Mouse (Mus musculus) embryo, embryonic 11 days (tissue): ENCODE measurements at regions not wholly inside any gene's neighbourhood (a gene's known extent, or its start where the extent isn't known, plus 50 kb on each side); places are given as distances from the start of the nearest gene placed in this dataset.

ENCODE experiments used
- DNase-seq: peaks from one replicate; pipeline ENCODE4 v3.0.0-alpha.2; 2015

DNA sequence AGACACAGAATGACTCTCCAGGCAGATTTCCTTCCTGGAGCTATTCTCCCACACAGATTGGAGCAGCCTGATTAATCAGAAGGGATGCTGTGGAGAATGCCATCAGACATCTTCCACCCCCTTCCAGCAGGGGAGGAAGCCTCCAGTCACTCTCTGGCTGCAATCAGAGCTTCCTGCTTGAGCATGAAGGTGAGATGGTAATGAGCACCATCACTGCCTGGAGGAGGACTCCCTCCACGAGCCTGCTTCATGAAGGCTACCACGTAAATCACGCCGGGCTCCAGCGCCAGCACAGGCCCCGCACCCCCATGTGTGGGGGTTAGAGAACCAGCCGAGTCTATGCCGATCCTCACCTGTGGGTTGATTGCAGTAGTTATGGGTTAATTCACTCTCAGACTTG is 321.7 kb upstream of the Zmiz1 start:
- no peak for DNase-seq

DNA sequence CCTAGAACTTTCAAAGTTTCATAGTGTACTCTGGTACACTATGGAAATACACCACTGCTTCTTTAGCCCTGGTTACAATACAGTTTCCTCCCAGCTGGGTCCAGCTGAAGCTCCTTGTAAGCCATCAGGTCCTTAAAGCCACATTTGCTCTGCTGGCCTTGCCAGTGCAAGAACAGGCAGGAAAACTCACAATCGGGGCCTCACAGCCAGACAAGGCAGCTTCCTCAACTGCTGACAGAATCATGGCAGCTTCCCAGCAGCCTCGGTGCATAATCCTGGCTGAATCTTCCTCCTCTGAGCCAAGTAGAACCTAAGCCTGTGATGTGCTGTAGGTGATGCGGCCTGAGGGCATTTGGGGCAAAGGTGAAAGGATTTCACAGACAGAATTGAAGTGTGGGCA is 320.5 kb upstream of the Zmiz1 start:
- no peak for DNase-seq

DNA sequence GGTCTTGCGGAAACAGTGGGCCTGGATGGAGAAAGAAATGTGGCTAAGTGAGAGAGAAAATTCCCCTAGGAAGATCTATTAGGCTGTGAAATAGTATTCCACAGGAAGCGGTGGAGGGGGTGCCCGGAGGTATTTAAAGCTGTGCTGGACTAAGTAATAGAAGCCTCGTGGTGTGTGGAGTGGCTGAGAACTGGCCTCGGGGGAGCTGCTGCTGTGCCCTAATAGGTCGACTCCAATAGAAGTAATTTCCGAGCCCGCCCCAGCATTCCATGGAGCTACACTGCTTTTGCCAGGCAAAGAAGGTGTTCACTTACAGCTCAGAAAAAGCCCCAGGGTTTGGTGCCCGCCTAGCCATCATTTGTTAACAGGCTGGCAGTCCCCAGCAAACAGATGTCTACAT is 317.1 kb upstream of the Zmiz1 start:
- DNase-seq: peak; percentile 77

DNA sequence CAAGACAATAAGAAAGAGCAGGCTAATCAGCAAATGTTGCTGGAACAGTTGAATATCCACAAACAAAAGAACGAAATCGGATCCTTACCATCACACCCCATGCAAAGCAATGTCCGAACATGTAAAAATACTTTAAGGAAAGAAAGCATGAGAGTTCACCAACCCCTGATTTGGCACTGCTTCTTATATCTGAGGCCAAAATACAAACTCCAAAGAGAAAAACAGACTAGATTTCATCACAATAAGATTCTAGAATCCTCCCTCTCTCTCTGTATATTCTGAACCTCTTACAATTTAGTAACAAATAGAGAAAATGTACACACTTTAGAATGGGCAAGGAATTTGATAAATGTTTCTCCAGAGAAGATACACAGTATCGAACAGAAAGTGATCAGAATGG is 315.9 kb upstream of the Zmiz1 start:
- DNase-seq: no peak

DNA sequence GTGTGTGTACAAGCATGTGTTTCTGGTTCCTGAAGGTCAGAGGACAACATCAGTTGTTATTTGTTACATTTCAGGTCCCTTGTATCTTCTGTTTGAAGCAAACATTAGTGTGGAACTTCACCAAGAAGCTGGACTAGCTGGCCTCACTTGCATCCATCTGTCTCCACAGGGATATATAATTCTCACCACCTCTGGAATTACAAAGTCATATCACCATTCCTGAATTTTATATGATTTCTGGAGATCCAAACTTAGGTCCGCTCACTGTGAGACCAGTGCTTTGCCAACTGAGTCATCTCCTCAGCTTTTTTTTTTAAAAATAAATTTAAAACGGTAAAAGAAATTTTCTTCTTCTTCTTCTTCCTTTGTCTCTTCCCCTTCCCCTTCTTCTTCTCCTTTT is 311.3 kb upstream of the Zmiz1 start:
- DNase-seq: no peak

DNA sequence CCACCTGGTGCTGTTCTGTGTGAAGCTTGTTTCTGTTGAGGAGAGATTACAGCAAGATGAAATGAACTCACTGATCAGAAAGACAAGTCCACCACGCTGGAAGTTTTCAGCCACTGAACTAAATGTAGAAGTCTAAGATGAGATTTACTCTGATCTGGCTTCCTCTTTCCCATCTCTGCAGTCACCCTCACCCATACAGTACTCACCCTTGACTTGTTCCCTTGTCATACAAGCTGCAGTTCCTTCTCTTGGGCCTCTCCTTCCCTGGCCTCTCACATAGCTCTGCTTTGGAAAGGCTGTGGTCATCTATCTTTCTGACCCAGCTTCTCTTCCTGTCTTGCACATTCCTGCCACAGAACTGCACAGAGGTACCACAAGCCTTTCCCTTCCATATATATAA is 308.0 kb upstream of the Zmiz1 start:
- DNase-seq: no peak

DNA sequence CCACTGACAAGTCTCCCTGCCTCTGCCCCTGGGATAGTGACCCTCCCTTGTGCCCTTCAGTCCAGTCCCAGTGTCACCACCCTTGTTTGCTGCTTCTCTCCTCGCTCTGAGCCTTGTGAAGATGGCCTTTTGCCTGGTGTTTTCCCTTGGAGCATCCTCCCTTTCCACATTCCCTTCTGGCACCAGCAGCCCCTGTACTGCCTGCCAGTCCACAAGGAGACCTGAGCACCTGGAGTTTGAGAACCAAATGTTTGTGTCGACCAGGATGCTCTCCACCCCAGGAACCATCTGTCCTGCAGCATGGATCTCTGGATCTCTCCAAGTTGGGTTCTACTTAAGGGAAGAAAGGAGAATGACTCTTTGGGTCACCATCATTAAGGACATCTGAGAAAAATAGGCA is 307.5 kb upstream of the Zmiz1 start:
- no peak for DNase-seq

DNA sequence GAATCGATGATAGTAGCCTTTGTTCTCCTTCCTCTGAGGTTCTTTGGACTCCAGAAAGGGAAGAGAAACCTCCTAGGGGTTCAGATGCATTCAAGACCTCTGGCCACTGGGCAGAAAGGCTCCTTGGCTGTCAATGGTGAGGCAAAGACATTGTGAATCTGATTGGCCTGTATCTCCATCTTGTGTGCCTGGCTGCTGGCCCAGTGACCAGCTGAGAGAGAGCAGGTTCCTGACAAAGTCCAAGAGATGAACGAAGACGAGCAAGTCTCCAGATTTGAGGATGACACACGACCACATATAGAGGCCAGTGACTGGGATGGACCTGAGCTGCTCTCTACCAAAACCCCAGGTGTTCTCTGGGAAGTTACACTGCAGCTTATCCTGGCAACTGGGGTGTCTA is 305.4 kb upstream of the Zmiz1 start:
- DNase-seq: no peak

DNA sequence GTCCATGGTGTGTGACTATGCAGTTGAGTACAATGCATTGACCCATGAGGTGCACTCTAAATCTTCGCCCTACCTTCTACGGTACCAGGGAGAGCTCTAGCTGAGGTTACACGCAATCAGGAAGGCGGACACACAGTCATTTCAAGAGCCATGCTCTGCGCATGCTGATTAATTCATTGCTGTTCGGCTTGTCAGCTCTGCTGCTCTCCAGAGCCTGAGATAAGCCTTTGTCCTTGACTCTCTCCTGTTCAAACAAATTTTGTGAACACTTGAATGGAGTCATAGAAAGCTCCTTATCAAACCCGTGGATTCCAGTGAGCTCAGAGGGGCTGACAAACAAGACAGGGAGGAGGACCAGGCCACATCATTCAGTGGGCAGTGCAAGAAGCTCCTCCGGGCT is 304.8 kb upstream of the Zmiz1 start:
- no peak for DNase-seq

DNA sequence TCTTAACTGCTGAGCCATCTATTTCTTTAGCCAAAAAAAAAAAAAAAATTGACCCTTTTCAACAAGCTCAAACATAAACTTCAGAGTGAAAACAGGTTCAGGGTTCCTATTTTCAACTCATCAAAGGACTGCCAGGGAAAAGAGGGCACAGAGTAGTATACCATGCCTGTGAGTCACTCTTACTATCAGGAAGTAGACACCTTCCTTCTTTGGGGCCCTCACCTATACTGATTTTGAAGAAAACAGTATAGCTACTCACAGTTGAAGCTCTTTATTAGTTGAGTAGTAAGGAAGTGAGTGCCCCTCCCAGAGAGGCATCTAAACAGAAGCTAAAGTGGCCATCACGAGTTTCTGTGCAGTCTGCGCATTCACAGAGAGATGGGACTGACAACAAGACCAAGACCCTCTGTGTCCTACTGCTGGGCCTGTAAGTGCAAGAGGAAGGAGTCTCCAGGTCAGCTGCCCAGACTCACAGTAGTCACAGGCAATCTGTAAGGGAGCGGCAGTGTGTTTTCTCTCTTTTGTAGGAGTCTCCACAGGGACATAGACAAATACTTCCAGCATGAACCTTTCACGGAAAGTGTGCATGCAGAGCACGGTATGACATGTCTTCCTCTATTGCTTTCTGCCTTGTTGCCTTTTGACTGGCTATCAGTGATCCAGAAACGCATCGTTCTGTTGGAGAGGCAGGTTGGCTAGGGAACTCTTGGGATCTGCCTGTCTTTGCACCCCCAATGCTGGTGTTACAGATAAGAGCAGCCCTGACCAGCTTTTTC is 303.8 kb upstream of the Zmiz1 start:
- no peak for DNase-seq

DNA sequence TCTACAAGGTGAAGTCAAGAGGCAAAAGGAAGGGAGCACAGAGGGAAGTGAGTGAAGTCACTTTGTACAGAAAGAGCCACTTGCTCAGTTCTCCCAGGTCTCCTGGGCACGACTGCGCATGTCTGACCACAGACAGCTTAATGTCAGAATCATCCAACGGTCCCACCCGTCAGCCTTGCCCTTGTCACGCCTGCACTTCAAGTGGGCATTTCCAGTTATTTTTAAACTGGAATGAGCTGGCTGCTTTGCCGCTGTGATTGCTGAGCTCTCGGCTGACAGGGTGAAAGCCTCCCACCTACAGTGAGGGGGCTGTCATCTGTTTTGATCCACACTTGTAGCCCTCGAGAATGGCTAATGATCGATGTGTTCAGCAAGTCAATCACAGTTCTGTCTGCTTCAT is 302.8 kb upstream of the Zmiz1 start:
- DNase-seq: no peak

DNA sequence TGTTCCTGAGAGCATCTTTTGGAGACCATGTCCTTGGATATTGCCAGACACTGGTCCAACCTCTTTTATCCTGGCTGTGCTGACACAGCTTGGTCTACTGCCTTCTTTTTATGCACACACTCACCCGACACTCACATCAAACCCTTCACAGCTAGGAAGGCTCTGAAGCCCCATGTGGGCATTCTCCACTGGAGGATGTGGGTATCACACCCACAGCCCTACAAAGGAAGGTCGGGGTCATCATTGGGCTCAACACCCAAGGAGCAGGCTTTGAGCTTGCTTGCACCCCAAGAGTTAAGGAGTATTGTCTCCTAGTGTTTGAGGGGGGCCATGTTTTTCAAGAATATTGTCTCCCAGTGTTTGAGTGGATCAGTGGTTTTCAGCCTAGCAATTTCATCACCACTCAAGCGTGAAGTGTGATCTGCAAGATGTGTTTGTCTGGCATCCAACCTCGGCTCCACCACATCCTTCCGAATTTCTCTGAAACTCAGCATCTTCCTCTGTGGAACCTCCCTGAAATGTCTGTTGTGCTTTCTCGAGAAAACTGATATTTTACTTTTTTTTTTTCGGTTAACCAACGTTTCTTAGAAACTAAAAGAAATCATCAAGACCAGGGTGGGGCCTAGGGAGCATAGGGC is 297.2 kb upstream of the Zmiz1 start:
- no peak for DNase-seq

DNA sequence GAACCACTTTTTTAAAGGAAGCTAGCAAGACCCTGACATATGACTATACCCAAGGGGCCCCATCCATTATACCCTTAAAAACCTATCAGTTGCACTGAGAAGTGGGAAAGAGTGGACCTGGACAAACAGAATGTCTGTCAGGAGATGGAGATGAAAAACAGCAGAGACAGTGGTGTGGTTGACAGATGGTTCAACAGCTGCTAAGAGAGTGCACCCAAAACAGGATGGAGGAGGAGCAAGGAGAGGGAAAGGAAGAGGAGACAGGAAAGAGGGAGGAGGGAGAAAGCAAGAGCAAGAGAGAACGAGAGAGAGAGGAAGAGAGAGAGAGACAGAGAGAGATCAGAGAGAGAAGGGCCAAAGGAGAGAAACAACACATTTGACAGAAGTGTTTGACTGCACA is 292.8 kb upstream of the Zmiz1 start:
- no peak for DNase-seq

DNA sequence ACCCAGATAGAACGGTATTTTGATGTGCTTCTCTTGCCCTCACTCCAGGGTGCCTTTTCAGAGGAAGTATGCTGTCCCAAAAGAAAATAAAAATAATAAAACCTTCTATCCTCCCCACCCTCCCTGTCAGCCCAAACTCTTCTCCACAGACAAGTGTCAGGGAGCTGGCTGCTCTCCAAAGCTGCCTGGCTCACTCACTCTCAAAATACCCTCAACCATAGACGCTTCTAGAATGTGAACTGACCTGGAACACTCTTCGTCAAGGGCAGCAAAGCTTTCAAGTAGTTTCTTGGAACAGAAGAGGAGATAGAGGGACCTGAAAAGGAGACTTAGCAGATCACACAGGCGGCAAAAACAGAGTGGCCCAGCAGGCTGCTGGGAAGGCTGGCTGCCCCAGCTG is 291.4 kb upstream of the Zmiz1 start:
- no peak for DNase-seq

DNA sequence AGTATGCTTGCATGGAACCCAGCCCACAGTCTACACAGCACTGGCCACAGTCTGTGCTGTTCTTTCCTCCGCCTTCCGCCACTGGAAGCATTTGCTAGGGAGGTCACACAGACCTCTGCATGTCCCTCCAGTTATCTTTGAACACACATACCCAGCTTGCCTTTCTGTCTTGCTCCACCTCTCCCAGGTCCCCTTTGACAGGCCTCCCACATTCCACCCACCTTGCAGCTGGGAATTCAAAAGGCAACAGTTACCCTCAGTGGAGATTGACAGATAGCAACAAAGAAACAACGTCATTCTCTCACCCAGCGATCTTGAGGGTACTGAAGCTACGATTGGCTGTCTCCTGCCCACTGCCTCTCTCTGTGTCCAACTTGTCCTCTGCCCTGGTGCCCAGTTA is 290.7 kb upstream of the Zmiz1 start:
- no peak for DNase-seq

DNA sequence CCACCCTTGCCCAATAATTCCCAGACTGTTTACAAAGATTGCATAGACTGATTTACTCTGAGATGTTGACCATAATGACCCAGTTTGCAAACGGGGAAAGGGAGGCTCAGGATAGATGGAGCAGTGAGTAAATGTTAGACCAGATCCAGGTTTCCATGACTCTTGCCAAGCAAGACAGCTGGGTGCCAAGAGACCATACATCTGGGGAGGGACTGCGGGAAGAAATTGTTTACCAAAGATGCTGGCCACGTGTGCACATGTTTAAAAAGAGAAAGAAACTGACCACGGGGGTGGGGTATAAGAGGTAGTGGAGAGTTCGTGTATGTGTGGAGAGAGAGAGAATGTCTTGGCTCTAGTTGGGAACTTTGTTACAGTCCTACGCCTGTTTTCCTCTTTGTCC is 285.7 kb upstream of the Zmiz1 start:
- DNase-seq: no peak

DNA sequence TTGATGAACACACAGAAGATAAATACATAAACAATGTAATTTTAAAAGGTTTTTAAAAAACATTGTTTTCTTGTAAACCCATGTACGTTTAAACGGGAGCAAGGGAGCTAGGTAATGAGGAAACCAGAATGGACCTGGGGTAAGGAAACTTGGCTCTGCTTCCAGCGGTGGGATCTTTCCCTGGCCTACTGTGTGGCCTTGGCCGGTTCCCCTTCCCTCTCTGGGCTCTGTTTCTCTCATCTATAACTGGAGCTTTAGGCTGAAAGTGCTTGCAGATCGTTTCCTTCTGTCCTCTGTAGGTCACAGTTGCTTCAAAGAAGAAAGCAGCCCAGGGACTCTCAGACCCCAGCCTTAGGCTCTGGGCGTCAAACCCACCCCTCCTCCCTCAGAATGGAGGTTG is 285.1 kb upstream of the Zmiz1 start:
- no peak for DNase-seq

DNA sequence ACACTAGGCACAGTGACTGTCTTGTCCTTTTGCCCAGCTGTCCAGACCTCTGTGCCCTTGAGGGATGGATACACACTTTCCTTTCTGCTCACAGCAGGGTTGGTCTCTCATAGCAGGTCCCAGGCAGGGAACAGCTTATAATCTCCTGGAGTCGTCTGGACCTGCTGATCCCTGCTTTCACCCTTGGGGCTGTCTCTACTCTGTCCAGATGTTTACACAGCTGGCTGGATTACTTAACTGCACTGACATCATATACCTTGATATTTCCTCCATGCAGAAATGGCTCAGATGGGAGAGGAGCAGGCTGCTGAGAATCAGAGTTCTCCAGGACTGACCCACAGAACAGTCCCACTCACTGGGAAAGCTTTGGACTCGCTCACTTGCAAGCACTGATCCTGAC is 284.6 kb upstream of the Zmiz1 start:
- DNase-seq: peak; percentile 44

DNA sequence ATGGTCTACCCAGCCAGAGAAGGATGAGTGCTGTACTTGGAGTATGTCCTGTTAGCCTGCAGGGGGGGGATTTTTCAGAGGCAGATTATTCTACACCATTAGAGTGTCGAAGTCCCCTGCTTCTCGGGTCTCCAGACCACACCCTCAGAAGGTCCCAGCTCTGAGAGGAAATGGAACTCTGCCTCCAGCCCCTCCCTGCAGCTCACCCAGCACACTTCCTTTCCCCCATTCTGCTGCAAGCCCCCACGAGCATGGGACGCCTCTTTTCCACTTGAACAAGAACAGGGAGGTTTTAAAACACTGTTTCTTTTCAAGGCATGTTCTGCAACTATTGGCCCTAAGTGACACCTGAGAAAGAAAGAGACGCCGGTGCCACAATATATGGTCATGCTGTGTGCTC is 282.8 kb upstream of the Zmiz1 start:
- no peak for DNase-seq

DNA sequence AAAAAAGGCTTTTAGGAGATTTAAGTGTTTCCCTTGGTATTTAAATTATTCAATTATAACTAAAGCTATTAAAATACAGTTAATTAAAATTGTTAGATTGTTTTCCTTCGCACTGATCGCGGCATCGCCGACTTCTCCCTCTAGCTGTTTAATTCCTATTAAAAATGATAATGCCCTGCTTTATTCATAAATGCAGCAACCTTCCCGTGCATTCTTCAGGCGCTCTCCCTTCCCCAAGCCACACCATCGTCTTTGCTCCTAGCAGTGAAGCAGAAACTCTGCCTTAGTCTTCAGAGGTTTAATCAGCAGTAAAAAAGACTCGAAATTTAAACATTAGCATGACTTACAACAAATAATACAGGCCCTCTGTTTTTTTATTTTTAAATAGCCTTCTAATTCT is 278.9 kb upstream of the Zmiz1 start:
- no peak for DNase-seq

DNA sequence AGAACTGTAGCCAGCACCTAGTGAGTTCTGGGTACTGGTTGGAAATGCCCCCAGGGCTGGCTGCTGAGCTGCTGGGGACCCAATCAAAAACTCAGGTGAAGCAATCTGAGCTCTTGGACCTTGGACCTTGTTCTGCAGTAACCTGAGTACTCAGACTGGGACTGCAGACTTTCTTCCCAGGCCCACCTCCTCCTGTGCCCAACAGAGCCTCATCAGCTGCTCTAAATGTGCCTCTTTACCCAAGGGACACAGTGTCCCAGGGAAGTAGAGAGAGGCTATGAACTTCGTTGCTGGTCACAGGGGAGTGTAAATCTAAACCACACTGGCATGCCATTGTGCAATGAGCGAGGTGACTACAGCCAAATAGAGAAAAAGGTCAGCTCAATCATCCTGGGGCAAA is 277.6 kb upstream of the Zmiz1 start:
- no peak for DNase-seq

DNA sequence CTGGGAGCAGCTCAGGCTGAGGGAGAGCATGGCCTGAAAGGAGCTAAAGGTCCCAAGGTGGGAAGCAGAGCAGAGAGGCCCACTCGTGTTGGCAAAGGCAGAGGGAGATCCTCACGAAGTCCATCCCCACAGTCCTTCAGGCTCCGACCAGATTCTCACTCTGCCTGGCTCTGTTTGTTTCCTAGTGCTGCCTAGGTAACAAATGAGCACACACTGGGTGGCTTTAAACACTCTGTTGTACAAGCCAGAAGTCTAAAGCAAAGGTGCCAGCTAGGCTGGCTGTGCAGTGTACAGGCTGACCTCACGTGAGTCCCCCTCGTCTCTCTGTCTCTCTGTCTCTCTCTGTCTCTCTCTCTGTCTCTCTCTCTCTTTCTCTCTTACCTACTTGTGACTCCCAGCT is 274.9 kb upstream of the Zmiz1 start:
- no peak for DNase-seq

DNA sequence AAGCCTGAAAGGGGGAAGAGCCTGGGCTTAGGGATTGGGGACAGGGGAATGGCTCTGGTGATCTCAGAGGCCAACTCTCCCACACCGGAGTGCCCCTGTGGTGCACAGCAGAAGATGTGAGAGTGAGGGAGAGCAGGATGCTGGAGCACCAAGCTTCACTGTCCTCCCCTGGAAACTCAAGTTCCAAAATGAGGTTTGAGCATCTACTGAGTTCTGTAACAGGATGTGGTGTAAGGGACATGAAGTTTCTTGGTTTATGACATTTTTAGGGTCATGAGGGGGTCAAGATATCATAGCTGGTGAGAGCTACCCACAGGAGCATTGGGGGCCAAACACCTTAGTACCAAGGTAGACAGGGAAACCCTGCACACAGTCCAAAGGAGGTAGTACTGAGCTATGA is 274.1 kb upstream of the Zmiz1 start:
- no peak for DNase-seq

DNA sequence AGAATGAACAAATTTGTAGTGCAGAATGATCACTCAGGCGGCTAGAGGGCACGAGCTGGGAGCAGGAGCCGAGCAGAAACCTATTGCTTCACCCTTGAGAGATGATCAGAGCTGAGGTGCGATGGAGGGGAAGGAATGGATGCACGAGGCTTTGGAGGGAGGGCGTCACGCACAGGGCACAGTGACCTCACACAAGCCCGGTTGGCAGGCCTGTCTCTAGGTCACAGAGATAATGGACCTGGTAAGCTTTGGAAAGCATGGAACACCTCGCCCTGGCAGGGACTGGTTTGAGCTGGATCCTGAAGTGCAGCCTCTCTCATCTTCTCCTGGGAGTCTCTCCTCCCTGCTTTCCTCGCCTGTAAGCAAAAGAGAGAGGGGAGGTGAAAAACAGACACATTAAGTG is 273.4 kb upstream of the Zmiz1 start:
- DNase-seq: no peak
